Mouse (Mus musculus): ENCODE data around the gene Snap25.

Gene Snap25

GRCm38 (mm10) chr2:136807992-136808726, 94.9 kb downstream of the Snap25 start:
- DNase-seq (ENCODE audit: low read depth, low spot score) = peak; percentile 23

DNA sequence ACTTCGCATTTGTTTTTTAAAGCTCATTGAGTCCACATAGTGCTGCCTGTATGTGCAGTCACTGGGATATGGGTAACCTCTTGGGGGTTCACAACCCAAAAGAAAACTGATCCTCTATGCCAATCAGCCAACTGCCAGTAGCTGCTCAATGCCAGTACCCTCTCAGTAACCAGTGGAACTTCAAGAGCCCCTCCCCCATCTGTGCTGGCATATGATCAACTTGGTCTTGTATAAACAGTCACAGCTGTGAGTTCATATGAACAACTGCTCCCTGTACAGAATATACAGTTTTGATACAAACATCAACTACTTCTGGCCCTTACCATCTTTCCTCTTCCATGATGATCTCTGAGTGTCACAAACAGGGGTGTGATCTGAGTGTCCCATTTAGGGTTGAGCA, 98.1 kb downstream of the Snap25 start:
- no peak for DNase-seq (ENCODE audit: low read depth, low spot score)

- no peak for DNase-seq (ENCODE audit: low read depth, low spot score)
Measured at GRCm38 (mm10) chr2:136816717-136817400, 103.6 kb downstream of the Snap25 start.

DNA sequence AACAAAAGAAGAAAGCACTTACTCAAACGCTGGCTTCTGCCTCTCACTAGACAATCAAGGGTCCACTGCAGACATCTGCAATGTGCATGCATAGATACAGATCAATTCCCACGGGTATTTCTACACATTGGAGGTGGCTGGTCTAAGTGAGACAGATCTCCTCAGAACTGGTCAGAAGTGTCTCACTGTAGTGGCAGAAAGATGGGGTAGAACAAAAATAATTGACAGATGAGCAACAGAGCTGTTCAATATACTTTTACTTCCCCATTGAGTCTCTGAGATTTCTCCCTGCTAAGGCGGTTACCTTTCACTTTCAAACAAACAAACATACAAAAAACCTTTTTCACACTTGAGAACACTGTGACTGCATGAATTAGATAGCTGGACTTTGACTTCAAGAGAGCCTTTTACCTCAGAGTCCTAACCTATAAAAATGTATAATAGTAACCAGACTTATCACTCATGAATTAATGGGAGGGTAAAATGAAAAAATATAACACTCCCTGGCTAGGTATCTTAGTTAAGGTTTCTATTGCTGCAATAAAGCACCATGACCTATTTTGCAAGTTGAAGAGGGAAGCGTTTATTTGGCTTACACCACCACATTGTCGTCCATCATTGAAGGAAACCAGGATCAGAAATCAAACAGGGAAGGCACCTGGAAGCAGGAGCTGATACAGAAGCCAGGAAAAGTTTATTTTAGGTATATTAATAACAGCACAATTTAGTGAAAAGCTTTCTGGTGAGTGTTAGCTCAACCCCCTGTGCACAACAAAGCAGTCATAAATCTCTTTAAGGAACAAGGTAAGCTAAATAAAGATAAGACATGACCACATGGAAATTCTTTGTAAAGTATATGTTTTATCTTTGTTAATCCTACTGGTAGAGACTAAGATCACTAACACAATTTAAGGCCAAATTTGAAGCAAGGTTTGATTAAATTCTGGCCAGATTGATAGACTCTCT, 110.8 kb downstream of the Snap25 start:
- DNase-seq (ENCODE audit: low read depth, low spot score) = no peak

GRCm38 (mm10) chr2:136827612-136828011, 114.4 kb downstream of the Snap25 start:
- DNase-seq (ENCODE audit: low read depth, low spot score) = no peak

All from 3T3-L1 (cell line).